Mouse (Mus musculus): ENCODE measurements at regions not wholly inside any gene's neighbourhood (a gene's known extent, or its start where the extent isn't known, plus 50 kb on each side); places are given as distances from the start of the nearest gene placed in this dataset.
A peak's percentile ranks its signal among the peaks of the same experiment; 100 is the strongest.

DNA sequence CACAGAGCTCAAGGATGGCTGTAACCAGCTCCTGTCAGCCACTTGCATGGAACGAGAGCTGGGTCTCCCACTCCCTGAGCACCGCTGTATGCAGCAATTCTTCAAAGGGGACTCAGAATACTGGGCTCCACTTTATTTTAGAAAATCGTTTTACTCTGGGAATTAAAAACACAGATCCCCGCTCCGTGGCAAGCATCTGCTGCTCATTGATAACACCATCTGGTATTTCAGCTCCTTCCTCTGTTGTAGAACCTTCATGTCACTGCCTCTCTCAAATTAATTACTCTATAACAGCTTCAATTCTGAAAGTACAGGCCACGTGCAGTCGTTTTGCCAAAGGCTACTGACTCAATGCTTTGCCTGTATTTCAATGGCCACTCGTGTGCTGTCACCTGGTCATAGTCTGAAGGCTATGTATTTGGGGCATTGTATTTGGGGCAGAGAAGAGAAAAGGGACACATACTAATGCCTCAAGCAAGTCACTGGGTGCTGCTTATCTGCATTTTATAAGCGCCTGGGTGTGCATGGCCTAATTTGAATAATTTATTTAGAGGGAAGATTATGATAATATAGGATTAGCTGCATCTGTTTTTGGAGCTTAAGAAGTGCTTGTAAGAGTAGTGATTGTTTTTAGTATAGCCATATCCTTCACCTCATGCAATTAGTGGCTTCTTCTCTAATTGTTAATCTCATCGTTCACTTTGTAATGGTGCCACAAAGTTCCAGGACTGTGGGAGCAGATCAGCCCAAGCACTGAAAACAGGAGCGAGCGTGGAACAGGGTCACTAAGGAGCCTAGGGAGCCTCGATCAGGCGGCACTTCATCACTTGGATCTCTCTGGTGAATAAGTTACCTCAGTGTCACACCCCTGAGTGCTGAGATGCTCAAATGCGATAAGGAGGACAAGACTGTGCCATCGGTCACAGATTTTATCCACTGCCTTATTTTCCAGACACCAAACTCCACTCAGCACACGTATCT is 383.3 kb downstream of the Ins1 start:
- DNase-seq (no peak), ATAC-seq (ENCODE audit: insufficient read depth) (no peak)

DNA sequence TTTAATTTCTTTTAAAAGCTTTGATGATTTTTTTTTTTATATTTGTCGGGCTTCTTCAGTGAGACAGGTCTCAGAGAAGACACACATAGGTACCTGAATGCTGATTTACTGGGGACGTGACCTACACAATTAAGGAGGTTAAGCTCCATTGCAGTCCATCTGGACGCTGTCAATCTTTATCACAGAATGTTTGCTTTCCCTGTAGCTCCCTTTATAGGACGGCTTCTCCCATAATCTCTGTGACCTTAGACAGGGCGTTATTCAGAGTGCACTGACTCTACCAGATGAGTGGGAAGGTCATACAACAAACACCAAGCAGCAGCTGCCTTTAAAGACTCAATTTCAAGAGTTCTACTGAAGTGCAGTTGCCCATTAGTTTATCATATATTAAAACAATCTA is 376.1 kb downstream of the Ins1 start:
- H3K4me3 ChIP-seq (ENCODE audit: low read depth, low read length), result no peak overlapping the region
- H3K4me1 ChIP-seq (ENCODE audit: insufficient read depth), result no peaks in the 10 kb centered on the region
- H3K27me3 ChIP-seq (ENCODE audit: insufficient read depth, low read length), result no peaks in the 10 kb centered on the region
- no peak overlapping the region for H3K9ac ChIP-seq
- WGBS, result 25% methylated on average over 5 of the region's 5 CpGs
- DNase-seq, result no peak
- no peak overlapping the region for H3K27ac ChIP-seq (ENCODE audit: low read depth)
- H3K4me2 ChIP-seq, result no peak overlapping the region
- ATAC-seq (ENCODE audit: insufficient read depth), result no peak
- no peak for TF ChIP-seq CTCF (IDR thresholded peaks at IDR 0.05; ENCODE audit: low read depth)
- no peaks in the 10 kb centered on the region for H3K9me3 ChIP-seq (ENCODE audit: low read depth, low read length)
- H3K36me3 ChIP-seq (ENCODE audit: insufficient read depth), result no peaks in the 10 kb centered on the region

More for the DNA sequence above, 383.3 kb downstream of the Ins1 start:
- no peaks in the 10 kb centered on the region for H3K9me3 ChIP-seq (ENCODE audit: low read depth, low read length)
- no peaks in the 10 kb centered on the region for H3K36me3 ChIP-seq (ENCODE audit: insufficient read depth)
- H3K9ac ChIP-seq, result no peak overlapping the region
- WGBS, result 60% methylated on average over 17 of the region's 17 CpGs
- no peaks in the 10 kb centered on the region for H3K27me3 ChIP-seq (ENCODE audit: insufficient read depth, low read length)
- H3K4me1 ChIP-seq (ENCODE audit: insufficient read depth), result no peaks in the 10 kb centered on the region
- H3K4me2 ChIP-seq, result no peak overlapping the region
- H3K4me3 ChIP-seq (ENCODE audit: low read depth, low read length), result no peak overlapping the region
- no peak for TF ChIP-seq CTCF (IDR thresholded peaks at IDR 0.05; ENCODE audit: low read depth)
- no peak overlapping the region for H3K27ac ChIP-seq (ENCODE audit: low read depth)

DNA sequence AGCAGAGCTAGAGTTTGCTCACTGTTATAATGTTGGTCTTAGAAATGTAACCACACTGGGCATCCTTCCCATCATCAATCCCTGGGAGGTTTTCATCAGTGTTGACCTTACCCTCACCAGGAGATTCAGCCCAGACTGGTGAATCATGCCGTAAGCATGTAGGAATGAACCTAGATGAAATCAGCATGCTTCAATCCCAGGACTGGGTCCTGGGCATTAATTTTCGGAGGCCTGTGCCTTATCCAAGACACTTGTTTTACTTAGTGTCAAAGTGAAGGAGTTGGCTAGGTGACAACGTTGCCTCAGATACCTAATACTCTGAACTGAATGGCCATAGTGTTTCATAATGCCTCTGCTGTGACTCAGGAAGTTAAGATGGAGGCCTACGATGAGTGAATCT is 368.4 kb downstream of the Ins1 start:
- Histone ChIP-seq H3K36me3 (ENCODE audit: insufficient read depth) (no peaks in the 10 kb centered on the region), H3K27me3 (ENCODE audit: insufficient read depth, low read length) (no peaks in the 10 kb centered on the region), H3K4me1 (ENCODE audit: insufficient read depth) (no peaks in the 10 kb centered on the region), H3K4me2 (no peak overlapping the region), H3K9ac (no peak overlapping the region), H3K9me3 (ENCODE audit: low read depth, low read length) (no peaks in the 10 kb centered on the region), H3K27ac (ENCODE audit: low read depth) (no peak overlapping the region), H3K4me3 (ENCODE audit: low read depth, low read length) (no peak overlapping the region)
- 60% methylated on average over 4 of the region's 4 CpGs for WGBS
- TF ChIP-seq CTCF (IDR thresholded peaks at IDR 0.05; ENCODE audit: low read depth), result no peak
- DNase-seq, result peak; percentile 4
- no peak for ATAC-seq (ENCODE audit: insufficient read depth)

DNA sequence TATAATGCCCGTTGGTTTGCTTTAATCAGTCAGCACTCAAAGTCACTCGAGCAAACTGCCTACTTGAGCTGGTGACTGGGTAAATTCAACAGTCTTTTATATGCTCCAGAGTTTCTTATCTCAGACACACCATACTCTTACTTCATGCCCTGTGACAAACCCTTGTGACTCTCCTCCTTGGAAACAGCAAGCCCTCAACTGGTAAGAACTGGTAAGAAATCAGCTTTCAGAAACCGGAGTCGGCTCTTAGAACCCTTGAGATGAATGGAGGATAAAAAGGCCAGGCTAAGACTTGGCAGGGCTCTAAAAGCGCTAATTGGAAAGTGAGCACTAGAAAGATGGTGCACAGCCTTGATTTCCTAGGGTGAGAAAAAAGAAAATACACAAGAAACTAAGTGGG is 360.2 kb downstream of the Ins1 start:
- no peak for TF ChIP-seq CTCF (IDR thresholded peaks at IDR 0.05; ENCODE audit: low read depth)
- Histone ChIP-seq H3K27me3 (ENCODE audit: insufficient read depth, low read length) (no peaks in the 10 kb centered on the region), H3K27ac (ENCODE audit: low read depth) (no peak overlapping the region), H3K9me3 (ENCODE audit: low read depth, low read length) (no peaks in the 10 kb centered on the region), H3K4me3 (ENCODE audit: low read depth, low read length) (no peak overlapping the region), H3K4me2 (no peak overlapping the region), H3K4me1 (ENCODE audit: insufficient read depth) (no peaks in the 10 kb centered on the region; the same call in 1 of the 2 replicates), H3K9ac (no peak overlapping the region), H3K36me3 (ENCODE audit: insufficient read depth) (no peaks in the 10 kb centered on the region)
- ATAC-seq (ENCODE audit: insufficient read depth) (0 out of 2 replicates have a peak, but pooled peaks have one; percentile 38), DNase-seq (peak; percentile 8)
- 39% methylated on average over 5 of the region's 5 CpGs for WGBS

DNA sequence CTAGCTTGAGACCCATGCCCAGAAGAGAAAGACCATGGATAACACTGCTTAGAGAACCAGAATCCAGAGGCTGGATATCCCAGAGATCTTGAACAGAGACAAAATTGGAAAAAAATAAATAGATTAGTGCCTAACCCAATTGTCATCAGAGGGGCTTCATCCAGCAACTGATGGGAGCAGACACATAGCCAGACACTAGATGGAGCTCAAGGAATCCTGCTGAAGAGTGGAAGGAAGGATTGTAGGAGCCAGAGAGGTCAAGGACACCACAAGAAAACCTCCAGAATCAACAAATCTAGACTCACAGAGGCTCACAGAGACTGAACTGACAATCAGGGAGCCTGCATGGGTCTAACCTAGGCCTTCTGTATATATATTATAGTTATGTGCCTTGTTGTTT is 359.4 kb downstream of the Ins1 start:
- no peak overlapping the region for H3K4me3 ChIP-seq (ENCODE audit: low read depth, low read length)
- no peaks in the 10 kb centered on the region; the same call in 1 of the 2 replicates for H3K4me1 ChIP-seq (ENCODE audit: insufficient read depth)
- H3K27ac ChIP-seq (ENCODE audit: low read depth), result no peak overlapping the region
- no peak overlapping the region for H3K9ac ChIP-seq
- no peak for ATAC-seq (ENCODE audit: insufficient read depth)
- no peak overlapping the region for H3K4me2 ChIP-seq
- no peaks in the 10 kb centered on the region for H3K36me3 ChIP-seq (ENCODE audit: insufficient read depth)
- peak; percentile 32 for DNase-seq
- H3K9me3 ChIP-seq (ENCODE audit: low read depth, low read length), result no peaks in the 10 kb centered on the region
- TF ChIP-seq CTCF (IDR thresholded peaks at IDR 0.05; ENCODE audit: low read depth), result peak; percentile 50
- H3K27me3 ChIP-seq (ENCODE audit: insufficient read depth, low read length), result no peaks in the 10 kb centered on the region

DNA sequence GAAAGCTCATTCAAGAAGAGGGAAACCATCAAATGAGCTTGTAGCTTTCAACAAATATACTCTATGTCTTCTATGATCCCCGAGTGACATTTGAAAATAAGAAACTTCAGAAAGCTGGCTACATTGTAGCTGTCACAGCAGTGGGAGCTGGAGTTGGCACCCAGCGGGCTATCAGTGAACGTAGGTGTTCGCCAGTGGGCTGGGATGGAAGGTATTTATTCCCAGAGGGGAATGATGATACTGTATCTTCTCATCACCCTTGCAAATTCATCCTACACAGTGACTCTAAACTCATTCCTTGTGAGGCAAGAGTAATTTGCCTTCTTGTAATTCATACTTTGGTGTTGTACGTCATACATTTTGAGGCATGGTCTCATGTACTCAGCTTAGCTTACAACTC is 349.3 kb downstream of the Ins1 start:
- Histone ChIP-seq H3K4me1 (ENCODE audit: insufficient read depth) (no peaks in the 10 kb centered on the region), H3K9me3 (ENCODE audit: low read depth, low read length) (no peaks in the 10 kb centered on the region), H3K27me3 (ENCODE audit: insufficient read depth, low read length) (no peaks in the 10 kb centered on the region), H3K27ac (ENCODE audit: low read depth) (no peak overlapping the region), H3K36me3 (ENCODE audit: insufficient read depth) (no peaks in the 10 kb centered on the region), H3K4me3 (ENCODE audit: low read depth, low read length) (no peak overlapping the region), H3K9ac (no peak overlapping the region), H3K4me2 (no peak overlapping the region)
- ATAC-seq (ENCODE audit: insufficient read depth) (no peak), DNase-seq (no peak)
- 86% methylated on average over 5 of the region's 5 CpGs for WGBS
- TF ChIP-seq CTCF (IDR thresholded peaks at IDR 0.05; ENCODE audit: low read depth), result no peak

DNA sequence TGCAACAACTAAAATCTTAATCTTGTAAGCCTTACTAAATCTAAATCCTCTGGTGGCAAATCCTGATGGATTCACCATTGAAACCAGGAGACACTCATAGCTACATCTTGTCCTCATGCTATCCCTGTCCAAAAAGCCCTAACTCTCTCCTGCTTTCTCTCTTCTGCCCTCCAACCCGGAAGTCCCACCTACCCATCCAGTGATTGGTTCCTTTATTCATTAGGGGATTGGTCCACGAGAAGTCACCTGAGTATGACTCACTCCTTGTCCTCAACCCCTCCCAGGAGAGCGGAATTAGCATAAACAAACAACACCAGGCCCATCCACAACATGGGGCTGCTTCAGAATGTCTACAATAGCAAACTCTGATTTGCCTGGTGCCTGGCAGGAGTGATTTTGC is 342.8 kb downstream of the Ins1 start:
- no peak for TF ChIP-seq CTCF (IDR thresholded peaks at IDR 0.05; ENCODE audit: low read depth)
- Histone ChIP-seq H3K9me3 (ENCODE audit: low read depth, low read length) (no peaks in the 10 kb centered on the region), H3K9ac (no peak overlapping the region), H3K4me2 (no peak overlapping the region), H3K27me3 (ENCODE audit: insufficient read depth, low read length) (no peaks in the 10 kb centered on the region), H3K36me3 (ENCODE audit: insufficient read depth) (no peaks in the 10 kb centered on the region), H3K4me1 (ENCODE audit: insufficient read depth) (no peaks in the 10 kb centered on the region), H3K27ac (ENCODE audit: low read depth) (no peak overlapping the region), H3K4me3 (ENCODE audit: low read depth, low read length) (no peak overlapping the region)
- ATAC-seq (ENCODE audit: insufficient read depth) (no peak), DNase-seq (no peak)
- WGBS, result 59% methylated on average over 3 of the region's 3 CpGs
